In genomic region chr7:112217208-112217607, GRCm38 (mm10) we compare ENCODE assay signal across 10 mouse cellular contexts. TPM values are rescaled to one million over a fixed set of nuclear protein-coding genes. Genes with fewer than 3 reads are reported as not detected.
DNase-seq lines count a peak whose midpoint lies in the region; ATAC-seq lines count a peak whose summit lies in the region.
"Had no signal": no experiment of that assay in that cellular context is flagged by ENCODE, and none has a peak within 500 bp of the region (broad histone marks: within the 10 kb centered on the region; RNA-seq: fewer than 3 reads in every experiment).

No protein-coding gene starts in this region.

- H3K4me3 ChIP-seq in liver, embryonic 11.5 days (ENCODE audit: low read depth, low read length), result no peak overlapping the region
- no peak overlapping the region for H3K4me3 ChIP-seq in midbrain, embryonic 14.5 days (replicated peaks; ENCODE audit: low read depth, low read length)
- H3K4me3 ChIP-seq: liver, embryonic 13.5 days; neural tube, embryonic 13.5 days had no signal

- H3K9ac ChIP-seq in liver, embryonic 11.5 days (ENCODE audit: low read depth, low read length), result no peak overlapping the region
- no peak overlapping the region for H3K9ac ChIP-seq in midbrain, embryonic 14.5 days (replicated peaks; ENCODE audit: low read length)
- H3K9ac ChIP-seq: liver, embryonic 13.5 days; neural tube, embryonic 13.5 days had no signal

- H3K36me3 ChIP-seq in liver, embryonic 11.5 days (ENCODE audit: control insufficient read depth, insufficient read depth, low read length), result no peaks in the 10 kb centered on the region
- H3K36me3 ChIP-seq in midbrain, embryonic 14.5 days (ENCODE audit: control insufficient read depth, insufficient read depth, low read length), result no peaks in the 10 kb centered on the region
- H3K36me3 ChIP-seq: liver, embryonic 13.5 days; neural tube, embryonic 13.5 days had no signal

- no peaks in the 10 kb centered on the region for H3K27me3 ChIP-seq in liver, embryonic 11.5 days (replicated peaks; ENCODE audit: control insufficient read depth, insufficient read depth, low read length)
- no peaks in the 10 kb centered on the region for H3K27me3 ChIP-seq in midbrain, embryonic 14.5 days (ENCODE audit: control insufficient read depth, insufficient read depth, low read length)
- H3K27me3 ChIP-seq: liver, embryonic 13.5 days; neural tube, embryonic 13.5 days had no signal

- no peak overlapping the region for H3K4me2 ChIP-seq in liver, embryonic 11.5 days
- H3K4me2 ChIP-seq in midbrain, embryonic 14.5 days (ENCODE audit: low read length), result no peak overlapping the region
- H3K4me2 ChIP-seq: liver, embryonic 13.5 days; neural tube, embryonic 13.5 days had no signal

- 16% methylated on average over 6 of the region's 6 CpGs for WGBS in liver, embryonic 11.5 days
- WGBS in midbrain, embryonic 14.5 days, result 53% methylated on average over 6 of the region's 6 CpGs

- H3K4me1 ChIP-seq in liver, embryonic 11.5 days (replicated peaks; ENCODE audit: control insufficient read depth, insufficient read depth, low read length), result peaks cover 5% of the 10 kb centered on the region; the same call in 1 of the 2 replicates
- H3K4me1 ChIP-seq in midbrain, embryonic 14.5 days (ENCODE audit: control insufficient read depth, insufficient read depth, low read length), result peaks cover 7% of the 10 kb centered on the region

- no peaks in the 10 kb centered on the region for H3K9me3 ChIP-seq in liver, embryonic 11.5 days (ENCODE audit: control insufficient read depth, low read length)
- no peaks in the 10 kb centered on the region for H3K9me3 ChIP-seq in midbrain, embryonic 14.5 days (ENCODE audit: control insufficient read depth, low read length)
- H3K9me3 ChIP-seq: liver, embryonic 13.5 days; neural tube, embryonic 13.5 days had no signal

- peak; percentile 19 to 36; a peak in 1 of 4 replicates for ATAC-seq in hematopoietic stem cell, adult 5-6 weeks (replicated peaks in 1 of 2; ENCODE audit: insufficient read depth in 1 of 2, low FRiP score in 2 of 2, low TSS enrichment in 1 of 2, low read depth in 1 of 2, poor library complexity in 2 of 2, severe bottlenecking in 2 of 2)
- ATAC-seq in liver, embryonic 11.5 days (replicated peaks; ENCODE audit: low FRiP score), result 0 out of 2 replicates have a peak, but pooled peaks have one; percentile 45
- no peak for ATAC-seq in midbrain, embryonic 14.5 days (ENCODE audit: low FRiP score, low TSS enrichment)
- no peak for ATAC-seq in CD4-positive, CD25-positive, alpha-beta regulatory T cell, adult 4 months

- H3K27ac ChIP-seq in liver, embryonic 11.5 days (ENCODE audit: low read depth, low read length), result no peak overlapping the region
- H3K27ac ChIP-seq in midbrain, embryonic 14.5 days (replicated peaks; ENCODE audit: low read depth, low read length), result no peak overlapping the region
- H3K27ac ChIP-seq: liver, embryonic 13.5 days; neural tube, embryonic 13.5 days had no signal

- peak; percentile 50 for DNase-seq in 3T3-L1 (ENCODE audit: low read depth, low spot score)
- DNase-seq in adrenal gland, adult 8-10 months, result peak; percentile 78
- no peak for DNase-seq in liver, embryonic 11.5 days (ENCODE audit: low spot score)
- DNase-seq in right cerebral cortex, adult 2 months (ENCODE audit: low spot score in 2 of 2), result no peak
- no peak for DNase-seq in midbrain, embryonic 14.5 days
- no peak for DNase-seq in thymus, postnatal 0 days (ENCODE audit: low spot score)
- DNase-seq: liver, embryonic 13.5 days had no signal

RNA-seq across cellular contexts. Expression of gene Mical2, which starts 8.4 kb away (rescaled TPM):
- total RNA-seq in adrenal gland, adult 8-10 months (2022), result 10 to 100 TPM in 2 of 4 experiments, 1 to 10 TPM in 2; 7.7 to 16.3 (median 10.9) TPM
- total RNA-seq in hematopoietic stem cell, adult 5-6 weeks (2017), result 1.4 and 1.5 TPM in 2 replicates
- 7.2 and 9.3 TPM in 2 replicates for polyA plus RNA-seq in liver, embryonic 11.5 days (2014; fragmentation: Nextera tagmentation; extraction: Ambion mirVana)
- polyA plus RNA-seq in midbrain, embryonic 14.5 days (2014; fragmentation: Nextera tagmentation; extraction: Ambion mirVana), result 1.6 and 2.1 TPM in 2 replicates
- polyA plus RNA-seq in thymus, postnatal 0 days (2015; fragmentation: Nextera tagmentation; extraction: Ambion mirVana), result 0.51 and 0.85 TPM in 2 replicates
- 1 to 10 TPM; 2.1 to 2.4 TPM for polyA plus RNA-seq in CD4-positive, CD25-positive, alpha-beta regulatory T cell, adult 4 months (2017; shearing (Covaris generic))

RNA-seq across cellular contexts. Expression of gene Dkk3, which starts 58.4 kb away (rescaled TPM):
- total RNA-seq in adrenal gland, adult 8-10 months (2022), result 10 to 100 TPM; 22.5 to 28.9 (median 24.0) TPM
- total RNA-seq in hematopoietic stem cell, adult 5-6 weeks (2017), result 0.56 TPM in 1 of 2 replicates, not detected in the other
- polyA plus RNA-seq in liver, embryonic 11.5 days (2014; fragmentation: Nextera tagmentation; extraction: Ambion mirVana), result 11.0 and 12.0 TPM in 2 replicates
- polyA plus RNA-seq in midbrain, embryonic 14.5 days (2014; fragmentation: Nextera tagmentation; extraction: Ambion mirVana), result 17.5 and 18.5 TPM in 2 replicates
- 2.6 and 3.0 TPM in 2 replicates for polyA plus RNA-seq in thymus, postnatal 0 days (2015; fragmentation: Nextera tagmentation; extraction: Ambion mirVana)
- polyA plus RNA-seq in CD4-positive, CD25-positive, alpha-beta regulatory T cell, adult 4 months (2017; shearing (Covaris generic)), result 1 to 10 TPM; 1.3 to 1.7 TPM

Comparison
In these comparisons a context has a peak if more than half of its experiments do, and no peak if none do; other contexts are left out.
1. DNase-seq: peak in 3T3-L1 (single experiment) and adrenal gland, adult 8-10 months (single experiment); none in liver, embryonic 11.5 days (single experiment), right cerebral cortex, adult 2 months (0 of 2), midbrain, embryonic 14.5 days (single experiment) and thymus, postnatal 0 days (single experiment).
2. ATAC-seq: peak in hematopoietic stem cell, adult 5-6 weeks (2 of 2) and liver, embryonic 11.5 days (single experiment); none in midbrain, embryonic 14.5 days (single experiment) and CD4-positive, CD25-positive, alpha-beta regulatory T cell, adult 4 months (single experiment).